Mouse (Mus musculus) frontal cortex, adult 2 months (tissue): ENCODE measurements around the gene Slamf9. TPM values are rescaled to one million over a fixed set of nuclear protein-coding genes. Genes with fewer than 3 reads are reported as not detected.

ENCODE experiments used
- DNase-seq, 2 experiments: peaks; one replicate each; pipeline ENCODE4 v3.0.0; 2022; ENCODE audit warnings: low spot score in 1 of 2; ENCODE audit errors: extremely low spot score in 1 of 2
- polyA plus RNA-seq: library from polyadenylated mRNA; depleted of rRNA; stranded (reverse); fragments of >200 nt; gene quantifications from 2 replicates; pipeline ENCODE4 v1.2.3, GENCODE M21; 2012

Slamf9 gene
- polyA plus RNA-seq, 1 experiment = 1.8 TPM

- DNase-seq = no peak
Measured at GRCm38 (mm10) chr1:172458041-172458440, 17.1 kb upstream of the Slamf9 start.

- DNase-seq = no peak
Measured at GRCm38 (mm10) chr1:172461602-172462001, 13.6 kb upstream of the Slamf9 start.

GRCm38 (mm10) chr1:172462534-172462933 lies 12.6 kb upstream of the Slamf9 start:
- no peak for DNase-seq

- no peak for DNase-seq
Measured at GRCm38 (mm10) chr1:172463387-172464333, 11.5 kb upstream of the Slamf9 start.

- no peak for DNase-seq
Measured at GRCm38 (mm10) chr1:172468301-172468877, 6.8 kb upstream of the Slamf9 start.

GRCm38 (mm10) chr1:172469373-172469772 lies 5.8 kb upstream of the Slamf9 start:
- DNase-seq = no peak

- DNase-seq = no peak
Measured at GRCm38 (mm10) chr1:172469810-172470448, 5.2 kb upstream of the Slamf9 start.

GRCm38 (mm10) chr1:172472909-172473308 lies 2.2 kb upstream of the Slamf9 start:
- no peak for DNase-seq

- no peak for DNase-seq
Measured at GRCm38 (mm10) chr1:172474196-172474595, 962 bp upstream of the Slamf9 start.

GRCm38 (mm10) chr1:172478020-172478419 lies 2.9 kb downstream of the Slamf9 start:
- DNase-seq = no peak

GRCm38 (mm10) chr1:172480376-172480775 lies 5.2 kb downstream of the Slamf9 start:
- DNase-seq = no peak

- no peak for DNase-seq
Measured at GRCm38 (mm10) chr1:172481111-172481510, 6.0 kb downstream of the Slamf9 start.

- DNase-seq = peak; percentile 91 to 94
Measured at GRCm38 (mm10) chr1:172481540-172482280, 6.6 kb downstream of the Slamf9 start, which contains the start of gene Igsf9. Gene Igsf9, plus strand, starts transcription at chr1:172481788.

GRCm38 (mm10) chr1:172482518-172483360 lies 7.6 kb downstream of the Slamf9 start:
- no peak for DNase-seq

- no peak for DNase-seq
Measured at GRCm38 (mm10) chr1:172483361-172483660, 8.2 kb downstream of the Slamf9 start.

- DNase-seq = no peak
Measured at GRCm38 (mm10) chr1:172484236-172484635, 9.1 kb downstream of the Slamf9 start.

GRCm38 (mm10) chr1:172484671-172485070 lies 9.5 kb downstream of the Slamf9 start:
- DNase-seq = no peak

GRCm38 (mm10) chr1:172485821-172486220 lies 10.7 kb downstream of the Slamf9 start:
- peak in 1 of 2 experiments; percentile 23 for DNase-seq

- no peak for DNase-seq
Measured at GRCm38 (mm10) chr1:172486236-172486635, 11.1 kb downstream of the Slamf9 start.

- DNase-seq = no peak
Measured at GRCm38 (mm10) chr1:172486651-172487050, 11.5 kb downstream of the Slamf9 start.
